Mouse (Mus musculus) liver, embryonic 14.5 days (tissue): Measurements from ENCODE around the gene Unk. TPM values are rescaled to one million over a fixed set of nuclear protein-coding genes. Genes with fewer than 3 reads are reported as not detected.
A peak's percentile ranks its signal among the peaks of the same experiment; 100 is the strongest.

Experiments
- ATAC-seq: fragments of 200-750 bp; cut with Nextera tagmentation; 2 replicates; pipeline ENCODE4 v1.8.0; 2017; ENCODE audit warnings: moderate number of reproducible peaks, mild to moderate bottlenecking, moderate library complexity; ENCODE audit not compliant: insufficient read depth
- DNase-seq, 3 experiments: peaks; one replicate each; pipeline ENCODE4 v3.0.0-alpha.2; 2012 to 2013; ENCODE audit warnings: low read depth in 3 of 3, low spot score in 3 of 3
- H3K27ac ChIP-seq: fragments of 300-500 bp; sonication (generic); 2 replicates; pipeline ENCODE4 v1.5.1; 2014; ENCODE audit warnings: moderate library complexity, mild to moderate bottlenecking, control low read depth, inconsistent platforms
- H3K27me3 ChIP-seq: fragments of 300-500 bp; sonication (generic); 2 replicates; pipeline ENCODE4 v1.6.1; 2014; ENCODE audit warnings: mild to moderate bottlenecking, low read length, moderate library complexity; ENCODE audit not compliant: control insufficient read depth, insufficient read depth
- H3K36me3 ChIP-seq: fragments of 300-500 bp; sonication (generic); replicated peaks from 2 replicates; pipeline ENCODE4 v1.6.1; 2014; ENCODE audit warnings: low read depth; ENCODE audit not compliant: control insufficient read depth, insufficient read depth
- H3K4me1 ChIP-seq, 2 experiments: fragments of 200-500 bp in 1 of 2; fragments of 300-500 bp in 1 of 2; sonication (generic) in 1 of 2; replicated peaks; 2 replicates each; pipeline ENCODE4 v1.6.1; 2012 to 2014; ENCODE audit warnings: antibody characterized with exemption in 1 of 2, inconsistent platforms in 1 of 2, low read length in 1 of 2; ENCODE audit not compliant: control insufficient read depth in 2 of 2, insufficient read depth in 2 of 2
- H3K4me2 ChIP-seq: fragments of 300-500 bp; sonication (generic); 2 replicates; pipeline ENCODE4 v1.6.1; 2014; ENCODE audit warnings: low read depth, mild to moderate bottlenecking, control low read depth, moderate library complexity
- H3K4me3 ChIP-seq, 2 experiments: fragments of 200-500 bp in 1 of 2; fragments of 300-500 bp in 1 of 2; sonication (generic) in 1 of 2; 2 replicates each; pipeline ENCODE4 v1.5.1; 2012 to 2014; ENCODE audit warnings: low read depth in 2 of 2, low read length in 2 of 2, mild to moderate bottlenecking in 2 of 2, control low read depth in 1 of 2, inconsistent platforms in 1 of 2, moderate library complexity in 1 of 2; ENCODE audit not compliant: insufficient read depth in 1 of 2
- H3K9ac ChIP-seq: fragments of 300-500 bp; sonication (generic); replicated peaks from 2 replicates; pipeline ENCODE4 v1.6.1; 2014; ENCODE audit warnings: mild to moderate bottlenecking, control low read depth, moderate library complexity
- H3K9me3 ChIP-seq: fragments of 300-500 bp; sonication (generic); 2 replicates; pipeline ENCODE4 v1.6.1; 2016; ENCODE audit warnings: low read length, mixed read lengths; ENCODE audit not compliant: control insufficient read depth
- CTCF ChIP-seq: IDR thresholded peaks from 2 replicates; pipeline ENCODE4 v1.5.1; 2016; ENCODE audit warnings: antibody characterized with exemption, low read depth, control low read depth
- EP300 ChIP-seq: IDR thresholded peaks from 2 replicates; pipeline ENCODE4 v1.6.1; 2016; ENCODE audit warnings: antibody characterized with exemption, low read depth
- WGBS: fragments of 180-500 bp; shearing (Covaris S2); extraction: QIAGEN DNeasy Blood & Tissue Kit; methylation state at CpG from one replicate; pipeline ENCODE4 v1.1.7; 2014; ENCODE audit not compliant: insufficient replicate concordance; 5-methylcytosine and 5-hydroxymethylcytosine counted together
- polyA plus RNA-seq, 2 experiments: library from polyadenylated mRNA; depleted of rRNA in 1 of 2; stranded (reverse) in 1 of 2; unstranded in 1 of 2; fragments of >200 nt; fragmentation: Nextera tagmentation in 1 of 2; extraction: Ambion mirVana in 1 of 2; gene quantifications; 2 replicates each; pipeline versions ENCODE4 v1.2.1 to v1.2.3; 2012 to 2014

Unk gene
- polyA plus RNA-seq, 2 experiments: 6.4 to 12.1 TPM

- Histone ChIP-seq H3K4me1 (peaks cover 10 to 12% of the 10 kb centered on the region in 2 experiments), H3K9ac (no peak overlapping the region), H3K27me3 (no peaks in the 10 kb centered on the region), H3K4me3 (no peak overlapping the region), H3K36me3 (peaks cover 2% of the 10 kb centered on the region; the same call in 1 of the 2 replicates), H3K4me2 (no peak overlapping the region), H3K27ac (no peak overlapping the region), H3K9me3 (no peaks in the 10 kb centered on the region)
- whole genome bisulfite sequencing: 38% methylated on average over 5 of the region's 5 CpGs
- DNase-seq (no peak), ATAC-seq (no peak)
- TF ChIP-seq EP300 (no peak), CTCF (peak; percentile 75)
Observed at GRCm38 (mm10) chr11:116071510-116071909, 41.4 kb downstream of the Unk start.

- Histone ChIP-seq H3K27ac (no peak overlapping the region), H3K9ac (no peak overlapping the region), H3K4me3 (no peak overlapping the region), H3K4me1 (peaks cover 13 to 15% of the 10 kb centered on the region in 2 experiments), H3K27me3 (no peaks in the 10 kb centered on the region), H3K9me3 (no peaks in the 10 kb centered on the region), H3K4me2 (no peak overlapping the region), H3K36me3 (peaks cover 2% of the 10 kb centered on the region; the same call in 1 of the 2 replicates)
- TF ChIP-seq EP300 (no peak), CTCF (no peak)
- 73% methylated on average over 3 of the region's 3 CpGs for WGBS
- no peak for ATAC-seq
- no peak for DNase-seq
Observed at GRCm38 (mm10) chr11:116072608-116073007, 42.5 kb downstream of the Unk start.

- H3K27ac ChIP-seq: no peak overlapping the region
- no peaks in the 10 kb centered on the region for H3K9me3 ChIP-seq
- H3K4me2 ChIP-seq: no peak overlapping the region
- no peak overlapping the region for H3K9ac ChIP-seq
- TF ChIP-seq CTCF (no peak), EP300 (no peak)
- ATAC-seq (no peak), DNase-seq (no peak)
- H3K27me3 ChIP-seq: no peaks in the 10 kb centered on the region
- H3K36me3 ChIP-seq: peaks cover 10% of the 10 kb centered on the region
- WGBS: 44% methylated on average over 7 of the region's 7 CpGs
- peaks cover 27 to 31% of the 10 kb centered on the region in 2 experiments for H3K4me1 ChIP-seq
- H3K4me3 ChIP-seq: no peak overlapping the region
Observed at GRCm38 (mm10) chr11:116074436-116074991, 44.4 kb downstream of the Unk start.

GRCm38 (mm10) chr11:116075539-116076265 lies 45.6 kb downstream of the Unk start:
- H3K9ac ChIP-seq: peak overlapping the region; percentile 94
- DNase-seq (no peak), ATAC-seq (no peak)
- peaks cover 22% of the 10 kb centered on the region for H3K36me3 ChIP-seq
- peaks cover 33% of the 10 kb centered on the region in 2 experiments for H3K4me1 ChIP-seq
- TF ChIP-seq CTCF (peak; percentile 64), EP300 (no peak)
- no peaks in the 10 kb centered on the region for H3K27me3 ChIP-seq
- H3K27ac ChIP-seq: peak overlapping the region; percentile 93
- H3K4me3 ChIP-seq: peak overlapping the region; percentile 55 to 75
- no peaks in the 10 kb centered on the region for H3K9me3 ChIP-seq
- 24% methylated on average over 20 of the region's 20 CpGs for WGBS
- H3K4me2 ChIP-seq: peak overlapping the region; percentile 95

GRCm38 (mm10) chr11:116076266-116076540 lies 46.1 kb downstream of the Unk start:
- H3K27me3 ChIP-seq: no peaks in the 10 kb centered on the region
- DNase-seq (no peak), ATAC-seq (no peak)
- H3K9me3 ChIP-seq: no peaks in the 10 kb centered on the region
- H3K4me1 ChIP-seq: peaks cover 33% of the 10 kb centered on the region in 2 experiments
- H3K4me3 ChIP-seq: peak overlapping the region; percentile 55 to 75
- peaks cover 26% of the 10 kb centered on the region for H3K36me3 ChIP-seq
- H3K4me2 ChIP-seq: peak overlapping the region; percentile 95
- TF ChIP-seq EP300 (no peak), CTCF (0 out of 2 replicates have a peak, but pooled peaks have one; percentile 30)
- peak overlapping the region; percentile 93 for H3K27ac ChIP-seq
- 47% methylated on average over 7 of the region's 7 CpGs for WGBS
- peak overlapping the region; percentile 94 for H3K9ac ChIP-seq
